In the genomic region with DNA sequence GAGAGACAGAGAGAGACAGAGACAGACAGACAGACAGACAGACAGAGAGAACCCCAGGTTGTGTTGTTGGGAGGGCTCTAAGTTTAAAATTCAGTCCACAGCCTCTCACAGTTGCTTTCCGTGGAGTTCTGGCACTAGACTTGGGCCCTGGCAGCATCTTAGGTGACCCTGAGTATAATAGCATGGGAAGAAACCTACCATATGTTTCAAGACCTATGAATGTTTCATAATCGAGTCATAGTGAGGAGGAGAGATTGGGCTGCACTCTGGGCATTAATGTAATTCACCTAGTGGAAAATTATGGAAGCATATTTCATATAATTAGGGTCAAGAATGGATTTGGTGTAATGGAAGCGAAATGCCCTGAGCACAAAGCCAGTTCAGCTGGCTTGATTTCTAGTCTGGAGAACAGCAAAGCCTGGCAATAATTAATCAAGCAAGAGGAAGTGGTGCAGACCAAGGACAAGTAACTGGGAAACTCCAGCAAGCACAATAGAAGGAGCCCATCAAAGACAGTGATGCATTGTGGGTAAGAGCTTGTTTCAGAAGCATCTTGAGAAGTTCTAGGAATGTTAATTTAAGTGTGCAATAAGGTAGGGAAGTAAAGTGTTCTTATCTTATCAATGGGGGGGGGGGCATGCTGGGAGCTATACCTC, we compare ENCODE assay signal across 10 mouse cellular contexts. TPM values are rescaled to one million over a fixed set of nuclear protein-coding genes. Genes with fewer than 3 reads are reported as not detected.
DNase-seq lines count a peak whose midpoint lies in the region; ATAC-seq and TF ChIP-seq lines count a peak whose summit lies in the region.
"Had no signal": no experiment of that assay in that cellular context is flagged by ENCODE, and none has a peak within 500 bp of the region (broad histone marks: within the 10 kb centered on the region; RNA-seq: fewer than 3 reads in every experiment).

No protein-coding gene starts in this region.

- H3K9ac ChIP-seq in heart, embryonic 16.5 days (ENCODE audit: low read length) = no peak overlapping the region
- no peak overlapping the region for H3K9ac ChIP-seq in midbrain, embryonic 13.5 days (replicated peaks)
- H3K9ac ChIP-seq in midbrain, embryonic 11.5 days (ENCODE audit: low read length) = no peak overlapping the region
- H3K9ac ChIP-seq in midbrain, postnatal 0 days (replicated peaks; ENCODE audit: low read length, poor library complexity, severe bottlenecking) = no peak overlapping the region
- H3K9ac ChIP-seq: liver, embryonic 14.5 days had no signal

- no peak for DNase-seq in heart, adult 18-20 months
- DNase-seq in midbrain, embryonic 11.5 days (ENCODE audit: low spot score, missing footprints) = no peak
- peak; percentile 33 to 60 for DNase-seq in kidney, adult 8-10 months
- DNase-seq in midbrain, postnatal 0 days (ENCODE audit: low spot score) = peak; percentile 61
- DNase-seq in natural killer cell, adult 2 months (ENCODE audit: low spot score in 2 of 2) = no peak
- DNase-seq in spleen, postnatal 4 days (ENCODE audit: low spot score in 2 of 2) = no peak
- DNase-seq: thymus, postnatal 36 days had no signal

- no peak overlapping the region for H3K4me3 ChIP-seq in heart, embryonic 16.5 days (ENCODE audit: low read length)
- H3K4me3 ChIP-seq in midbrain, embryonic 13.5 days (replicated peaks) = no peak overlapping the region
- no peak overlapping the region for H3K4me3 ChIP-seq in midbrain, embryonic 11.5 days (ENCODE audit: low read depth, low read length)
- no peak overlapping the region for H3K4me3 ChIP-seq in midbrain, postnatal 0 days (ENCODE audit: low read depth, low read length)

- no peaks in the 10 kb centered on the region for H3K9me3 ChIP-seq in heart, embryonic 16.5 days (replicated peaks; ENCODE audit: control insufficient read depth, low read length)
- no peaks in the 10 kb centered on the region for H3K9me3 ChIP-seq in midbrain, embryonic 13.5 days
- H3K9me3 ChIP-seq in midbrain, embryonic 11.5 days (ENCODE audit: control insufficient read depth, low read length) = no peaks in the 10 kb centered on the region
- no peaks in the 10 kb centered on the region for H3K9me3 ChIP-seq in midbrain, postnatal 0 days (ENCODE audit: low read length)

- H3K4me1 ChIP-seq in heart, embryonic 16.5 days (ENCODE audit: control insufficient read depth, insufficient read depth, low read length) = peaks cover 16% of the 10 kb centered on the region
- H3K4me1 ChIP-seq in midbrain, embryonic 13.5 days (replicated peaks) = no peaks in the 10 kb centered on the region
- no peaks in the 10 kb centered on the region for H3K4me1 ChIP-seq in midbrain, embryonic 11.5 days (ENCODE audit: control insufficient read depth, insufficient read depth, low read length)
- H3K4me1 ChIP-seq in midbrain, postnatal 0 days (ENCODE audit: insufficient read depth, low read length) = no peaks in the 10 kb centered on the region

- no peak overlapping the region; the same call in 1 of the 2 replicates for H3K4me2 ChIP-seq in heart, embryonic 16.5 days (ENCODE audit: low read depth, low read length)
- H3K4me2 ChIP-seq in midbrain, embryonic 13.5 days (replicated peaks) = no peak overlapping the region
- H3K4me2 ChIP-seq in midbrain, embryonic 11.5 days = no peak overlapping the region
- no peak overlapping the region for H3K4me2 ChIP-seq in midbrain, postnatal 0 days (ENCODE audit: low read depth, low read length, poor library complexity, severe bottlenecking)

- TF ChIP-seq CTCF in midbrain, postnatal 0 days (IDR thresholded peaks at IDR 0.05) = no peak

- no peaks in the 10 kb centered on the region for H3K36me3 ChIP-seq in heart, embryonic 16.5 days (ENCODE audit: control insufficient read depth, insufficient read depth)
- H3K36me3 ChIP-seq in midbrain, embryonic 13.5 days = no peaks in the 10 kb centered on the region
- H3K36me3 ChIP-seq in midbrain, embryonic 11.5 days (ENCODE audit: control insufficient read depth, insufficient read depth, low read length) = no peaks in the 10 kb centered on the region
- no peaks in the 10 kb centered on the region for H3K36me3 ChIP-seq in midbrain, postnatal 0 days (ENCODE audit: insufficient read depth, low read length)

- no peaks in the 10 kb centered on the region for H3K27me3 ChIP-seq in heart, embryonic 16.5 days (ENCODE audit: control insufficient read depth, insufficient read depth, low read length)
- H3K27me3 ChIP-seq in midbrain, embryonic 13.5 days = no peaks in the 10 kb centered on the region
- no peaks in the 10 kb centered on the region for H3K27me3 ChIP-seq in midbrain, embryonic 11.5 days (ENCODE audit: control insufficient read depth, insufficient read depth, low read length)
- no peaks in the 10 kb centered on the region for H3K27me3 ChIP-seq in midbrain, postnatal 0 days (ENCODE audit: insufficient read depth, low read length)

- no peak for ATAC-seq in heart, embryonic 16.5 days (replicated peaks; ENCODE audit: extremely low read depth, insufficient read depth, low FRiP score)
- ATAC-seq in midbrain, embryonic 13.5 days = no peak
- ATAC-seq in midbrain, embryonic 11.5 days (ENCODE audit: low FRiP score) = no peak
- ATAC-seq in midbrain, postnatal 0 days (ENCODE audit: low FRiP score) = no peak

- WGBS in heart, embryonic 16.5 days = 60% methylated on average over 3 of the region's 3 CpGs
- 86% methylated on average over 3 of the region's 3 CpGs for WGBS in midbrain, embryonic 13.5 days
- 87% methylated on average over 3 of the region's 3 CpGs for WGBS in midbrain, embryonic 11.5 days
- 71% methylated on average over 3 of the region's 3 CpGs for WGBS in midbrain, postnatal 0 days

- H3K27ac ChIP-seq in heart, embryonic 16.5 days (ENCODE audit: low read length) = peak overlapping the region; percentile 86
- H3K27ac ChIP-seq in midbrain, embryonic 13.5 days = peak overlapping the region; percentile 22; the same call in 1 of the 2 replicates
- no peak overlapping the region for H3K27ac ChIP-seq in midbrain, embryonic 11.5 days (ENCODE audit: low read depth, low read length)
- H3K27ac ChIP-seq in midbrain, postnatal 0 days (ENCODE audit: low read depth, low read length) = peak overlapping the region; percentile 38
- H3K27ac ChIP-seq: liver, embryonic 14.5 days had no signal

RNA-seq across cellular contexts. Expression of a gene that starts 31.4 kb away (rescaled TPM):
- polyA plus RNA-seq in heart, embryonic 16.5 days (2015; fragmentation: Nextera tagmentation; extraction: Ambion mirVana) = 59.1 and 61.7 TPM in 2 replicates
- 100 to 1,000 TPM; 163 to 170 TPM for total RNA-seq in heart, adult 18-20 months (2021)
- polyA plus RNA-seq in midbrain, embryonic 13.5 days (2015; fragmentation: Nextera tagmentation; extraction: Ambion mirVana) = 62.4 and 64.5 TPM in 2 replicates
- polyA plus RNA-seq in midbrain, embryonic 11.5 days (2014; fragmentation: Nextera tagmentation; extraction: Ambion mirVana) = 24.9 and 26.1 TPM in 2 replicates
- 90.5 and 101 TPM in 2 replicates for total RNA-seq in midbrain, postnatal 0 days (2014; rRNA removed)
- polyA plus RNA-seq in midbrain, postnatal 0 days (2015; fragmentation: Nextera tagmentation; extraction: Ambion mirVana) = 77.2 and 79.9 TPM in 2 replicates

Comparison
In these comparisons a context has a peak if more than half of its experiments do, and no peak if none do; other contexts are left out.
1. DNase-seq: peak in kidney, adult 8-10 months (2 of 2) and midbrain, postnatal 0 days (single experiment); none in heart, adult 18-20 months (0 of 2), midbrain, embryonic 11.5 days (single experiment), natural killer cell, adult 2 months (0 of 2) and spleen, postnatal 4 days (0 of 2).